Comparison of ENCODE assay signal across 8 mouse cellular contexts in genomic region chr16:94931343-94932301, GRCm38 (mm10).
DNase-seq lines count a peak whose midpoint lies in the region; ATAC-seq lines count a peak whose summit lies in the region.
"Had no signal": no experiment of that assay in that cellular context is flagged by ENCODE, and none has a peak within 500 bp of the region (broad histone marks: within the 10 kb centered on the region; RNA-seq: fewer than 3 reads in every experiment).

No protein-coding gene starts in this region.

- no peaks in the 10 kb centered on the region for H3K27me3 ChIP-seq in forebrain, embryonic 15.5 days
- H3K27me3 ChIP-seq in neural tube, embryonic 12.5 days (replicated peaks), result no peaks in the 10 kb centered on the region

- peak overlapping the region; percentile 29 for H3K4me2 ChIP-seq in forebrain, embryonic 15.5 days (replicated peaks)
- H3K4me2 ChIP-seq in neural tube, embryonic 12.5 days (replicated peaks), result peak overlapping the region; percentile 43

- peak overlapping the region; percentile 70 for H3K27ac ChIP-seq in forebrain, embryonic 15.5 days (replicated peaks)
- H3K27ac ChIP-seq in neural tube, embryonic 12.5 days, result no peak overlapping the region

- peak; percentile 43 for DNase-seq in ES-CJ7 (ENCODE audit: low read depth, low spot score)
- DNase-seq in layer of hippocampus, postnatal 10 days (ENCODE audit: low spot score in 2 of 2), result peak; percentile 49 to 61
- no peak for DNase-seq in ovary, adult 18-20 months (ENCODE audit: low spot score)

- H3K9me3 ChIP-seq in forebrain, embryonic 15.5 days, result no peaks in the 10 kb centered on the region
- no peaks in the 10 kb centered on the region for H3K9me3 ChIP-seq in neural tube, embryonic 12.5 days
- H3K9me3 ChIP-seq: megakaryocyte, embryonic 14.5 days had no signal

- no peaks in the 10 kb centered on the region for H3K36me3 ChIP-seq in forebrain, embryonic 15.5 days
- no peaks in the 10 kb centered on the region for H3K36me3 ChIP-seq in neural tube, embryonic 12.5 days

- H3K9ac ChIP-seq in forebrain, embryonic 15.5 days (replicated peaks), result no peak overlapping the region
- no peak overlapping the region for H3K9ac ChIP-seq in neural tube, embryonic 12.5 days

- peaks cover 20% of the 10 kb centered on the region for H3K4me1 ChIP-seq in forebrain, embryonic 15.5 days
- peaks cover 14% of the 10 kb centered on the region; the same call in 1 of the 2 replicates for H3K4me1 ChIP-seq in neural tube, embryonic 12.5 days
- H3K4me1 ChIP-seq: megakaryocyte, embryonic 14.5 days had no signal

- 8% methylated on average over 21 of the region's 21 CpGs for WGBS in forebrain, embryonic 15.5 days
- WGBS in neural tube, embryonic 12.5 days, result 10% methylated on average over 21 of the region's 21 CpGs

- ATAC-seq in cerebellum, adult (ENCODE audit: insufficient number of reproducible peaks, low FRiP score, low TSS enrichment), result peak; percentile 84
- ATAC-seq in forebrain, embryonic 15.5 days (replicated peaks), result peak; percentile 90
- ATAC-seq in neural tube, embryonic 12.5 days (ENCODE audit: low FRiP score, low read depth), result no peak; the same call in 1 of the 2 replicates
- ATAC-seq in erythroblast, adult 5-6 weeks (replicated peaks; ENCODE audit: low FRiP score, poor library complexity, severe bottlenecking), result no peak

- no peak overlapping the region for H3K4me3 ChIP-seq in forebrain, embryonic 15.5 days
- H3K4me3 ChIP-seq in neural tube, embryonic 12.5 days, result no peak overlapping the region
- H3K4me3 ChIP-seq: megakaryocyte, embryonic 14.5 days had no signal

Comparison
In these comparisons a context has a peak if more than half of its experiments do, and no peak if none do; other contexts are left out.
1. ATAC-seq: peak in cerebellum, adult (single experiment) and forebrain, embryonic 15.5 days (single experiment); none in neural tube, embryonic 12.5 days (single experiment) and erythroblast, adult 5-6 weeks (single experiment).